Mouse (Mus musculus): ENCODE results near the gene Agk.

Gene Agk

DNA sequence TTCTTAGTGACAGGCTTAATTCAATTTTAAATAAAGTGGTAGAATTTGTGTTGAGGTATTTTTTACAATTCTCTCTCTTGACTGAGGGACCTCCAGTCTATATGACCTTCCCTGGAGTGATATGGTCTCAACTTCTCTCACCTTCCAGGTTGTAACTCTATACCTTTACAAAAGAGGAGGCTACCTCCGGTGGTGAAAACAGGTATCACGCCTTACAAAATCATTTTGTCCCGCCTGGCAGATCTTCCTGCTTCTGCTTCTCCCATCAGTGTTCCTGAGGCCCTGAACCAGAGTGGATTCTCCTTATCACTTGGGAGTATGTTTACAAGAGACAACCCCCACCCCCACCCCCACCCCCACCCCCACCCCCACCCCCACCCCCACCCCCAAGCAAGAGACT lies 116.8 kb downstream of the Agk start:
- DNase-seq (ENCODE audit: low spot score in 2 of 2) = no peak

DNA sequence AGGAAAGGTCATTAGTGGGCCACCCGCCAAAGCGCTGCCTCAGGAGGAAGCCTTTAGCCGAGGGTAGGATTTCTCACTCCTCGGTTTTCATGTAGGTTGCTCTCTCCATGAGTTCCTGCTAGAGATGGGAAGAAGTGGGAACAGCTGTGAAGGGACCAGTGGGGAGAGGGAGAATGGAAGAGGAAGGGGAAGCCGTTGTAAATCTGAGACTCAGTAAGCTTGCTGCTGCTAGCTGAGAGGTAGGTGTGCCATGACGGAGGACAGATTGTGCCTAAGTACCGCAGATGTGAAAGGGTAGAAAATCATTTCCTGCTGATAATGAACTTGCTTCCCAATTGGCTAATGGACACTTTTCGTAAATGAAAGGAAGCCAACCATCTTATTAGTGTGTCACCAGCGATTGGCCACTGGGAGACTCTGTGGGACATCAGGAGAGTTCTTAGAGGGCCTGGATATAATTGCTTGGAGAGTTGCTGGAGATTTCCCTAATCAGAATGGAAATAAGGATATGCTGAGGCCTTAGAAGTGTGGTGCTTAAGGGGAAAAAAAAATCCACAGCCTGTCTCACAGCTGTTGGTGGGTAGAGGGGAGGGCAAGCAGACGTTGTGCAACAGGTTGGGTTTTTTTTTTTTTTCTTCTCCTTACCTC lies 118.4 kb downstream of the Agk start:
- no peak for DNase-seq (ENCODE audit: low spot score in 2 of 2)

Data from spleen, postnatal 14 days (tissue).